Mouse (Mus musculus): ENCODE results near the gene Fam178b.
"Not testable (repeated sequence)": the region's sequence is repeated elsewhere in the genome, so short reads cannot be mapped to it uniquely, and the experiment has no call there.

Gene Fam178b

DNA sequence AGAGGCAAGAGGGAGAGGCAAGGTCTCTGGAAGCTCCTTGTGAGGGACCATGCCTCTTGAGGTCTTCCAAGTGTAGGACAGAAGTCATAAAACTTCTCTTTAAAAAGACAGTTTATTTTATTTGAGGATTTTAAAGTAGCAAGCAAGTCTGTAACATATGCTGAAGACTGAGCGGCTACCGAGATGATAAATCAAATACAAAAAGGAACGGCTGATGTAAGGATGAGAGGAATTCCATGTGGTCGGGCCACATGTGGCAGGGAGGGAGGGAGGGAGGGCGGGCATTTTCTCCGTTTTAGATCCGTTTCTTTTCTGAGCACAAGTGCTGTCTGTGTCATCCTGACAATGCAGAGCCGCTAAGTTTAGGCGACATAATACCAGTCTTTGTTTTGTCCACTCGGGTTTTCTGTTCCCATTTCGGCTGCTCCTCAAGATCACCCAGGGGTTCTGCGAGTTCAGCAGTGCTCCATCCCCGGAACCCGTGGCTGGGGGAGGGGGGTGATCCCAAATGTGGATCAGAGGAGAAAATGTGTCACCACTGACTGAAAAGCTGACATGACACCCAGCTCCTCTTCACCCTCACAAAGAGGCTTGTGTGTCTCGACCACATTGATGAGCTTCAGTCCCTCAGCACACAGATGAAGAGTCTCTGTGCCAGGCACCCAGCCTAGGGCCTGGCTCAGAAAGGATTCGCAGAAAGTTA lies 10.2 kb downstream of the Fam178b start:
- peak; percentile 12 for DNase-seq (ENCODE audit: extremely low spot score)

DNA sequence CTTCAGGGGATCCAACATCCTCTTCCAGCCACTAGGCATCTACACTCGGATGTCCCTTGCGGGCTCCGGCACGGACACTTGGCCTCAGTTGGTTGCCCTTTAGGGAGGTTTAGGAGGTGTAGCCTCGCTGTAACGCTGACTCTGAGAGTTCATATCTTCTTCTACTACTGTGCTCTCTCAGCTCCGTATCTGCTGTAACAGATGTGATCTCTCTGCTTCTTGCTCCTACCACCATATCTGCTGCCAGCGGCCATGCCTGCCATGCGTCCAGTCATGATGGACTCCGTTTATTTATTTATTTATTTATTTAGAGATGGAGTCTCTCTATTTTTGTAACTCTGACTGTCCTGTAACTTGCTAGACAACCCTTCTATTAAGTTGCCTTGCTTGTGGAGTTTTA lies 11.7 kb downstream of the Fam178b start:
- no peak for DNase-seq (ENCODE audit: extremely low spot score)

DNA sequence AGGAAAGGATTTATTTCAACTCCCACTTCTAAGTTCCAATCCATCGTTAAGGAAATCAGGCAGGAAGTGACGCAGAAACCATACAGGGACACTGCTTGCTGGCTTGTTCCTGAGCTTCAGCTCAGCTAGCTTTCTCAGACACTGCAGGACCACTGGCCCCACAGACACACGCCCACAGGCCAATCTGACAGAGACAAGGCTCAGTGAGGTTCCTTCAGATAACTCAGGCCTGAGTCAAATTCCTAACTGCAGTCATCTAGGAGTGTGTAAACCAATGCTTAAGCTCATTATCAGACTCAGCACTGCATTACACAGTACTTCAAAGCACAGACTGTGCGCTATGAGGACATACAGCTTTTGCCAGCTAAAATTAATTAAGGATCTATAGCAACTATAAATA lies 12.7 kb downstream of the Fam178b start:
- no peak for DNase-seq (ENCODE audit: extremely low spot score)

DNA sequence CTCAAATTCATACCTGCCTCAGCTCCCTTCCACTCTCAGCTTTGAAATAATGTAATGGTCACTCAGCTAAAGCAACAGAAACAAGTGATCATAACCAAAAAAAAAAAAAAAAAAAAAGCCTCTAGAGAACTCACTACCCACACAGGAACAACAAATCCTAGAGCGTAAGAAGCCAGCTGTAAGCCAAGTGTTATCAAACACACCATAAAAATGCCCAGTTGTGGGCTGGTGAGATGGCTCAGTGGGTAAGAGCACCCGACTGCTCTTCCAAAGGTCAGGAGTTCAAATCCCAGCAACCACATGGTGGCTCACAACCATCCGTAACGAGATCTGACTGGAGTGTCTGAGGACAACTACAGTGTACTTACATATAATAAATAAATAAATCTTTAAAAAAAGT lies 15.0 kb downstream of the Fam178b start:
- DNase-seq (ENCODE audit: extremely low spot score): not testable (repeated sequence)

DNA sequence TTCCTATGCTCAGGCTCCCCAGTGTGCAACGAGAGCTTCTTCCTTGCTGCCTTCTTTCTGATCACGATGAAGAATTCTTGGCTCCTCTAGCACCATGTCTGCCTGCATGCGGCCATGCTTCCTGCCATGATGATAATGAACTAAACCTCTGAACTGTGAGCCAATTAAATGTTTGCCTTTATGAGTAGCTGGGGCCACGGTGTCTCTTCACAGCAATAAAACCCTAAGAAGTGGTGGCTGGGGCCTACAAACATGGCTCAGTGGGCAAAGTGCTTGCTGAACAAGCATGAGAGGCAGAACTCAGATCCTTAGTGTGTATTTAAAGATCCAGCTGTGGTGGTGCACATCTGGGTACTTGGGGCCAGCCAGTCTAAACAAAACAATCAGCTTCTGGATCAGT lies 17.0 kb downstream of the Fam178b start:
- DNase-seq (ENCODE audit: extremely low spot score): no peak

DNA sequence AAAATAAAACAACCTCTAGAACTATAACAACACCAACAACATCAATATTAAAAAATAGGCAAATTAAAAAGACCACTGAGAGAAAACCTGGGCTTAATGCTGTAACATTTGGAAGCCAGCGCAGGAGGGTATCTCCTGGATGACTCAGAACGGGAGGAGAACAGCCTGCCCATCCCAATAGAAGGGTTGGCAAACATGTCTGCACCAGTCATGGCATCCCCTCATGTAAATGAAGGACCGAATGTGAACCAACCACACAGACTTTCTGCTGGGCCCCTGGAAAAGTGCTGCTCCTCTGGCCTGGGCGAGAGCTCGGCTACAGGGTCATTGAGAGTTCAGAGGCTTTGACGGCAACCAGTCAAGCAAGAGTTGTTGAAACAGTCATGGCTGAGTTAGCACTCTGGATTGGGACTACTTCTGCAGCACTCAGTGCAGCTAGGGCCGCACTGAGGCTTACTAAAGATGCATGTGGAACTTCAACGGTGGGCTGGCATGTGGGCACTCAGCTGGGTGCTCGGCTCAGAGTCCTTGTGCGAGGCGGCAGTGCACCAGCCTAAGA lies 17.7 kb downstream of the Fam178b start:
- peak; percentile 22 for DNase-seq (ENCODE audit: extremely low spot score)

DNA sequence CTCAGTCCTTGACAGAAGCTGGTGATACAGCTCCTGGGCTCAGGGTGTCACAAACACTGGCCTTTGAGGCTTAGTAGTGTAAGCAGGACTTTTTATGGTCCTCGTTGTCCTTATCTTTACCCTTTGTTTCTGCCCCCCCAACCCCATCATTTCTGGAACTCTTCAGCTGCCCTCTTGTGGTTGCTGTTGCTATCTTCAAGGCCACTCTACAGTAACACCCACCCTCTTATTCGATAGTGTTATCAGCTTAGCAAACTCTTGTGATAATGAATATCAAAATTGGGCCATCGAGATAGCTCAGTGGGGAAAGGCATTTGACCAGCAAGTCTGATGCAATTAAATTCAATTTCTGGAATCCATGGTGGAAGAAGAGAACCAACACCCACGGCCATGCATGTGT lies 18.5 kb downstream of the Fam178b start:
- no peak for DNase-seq (ENCODE audit: extremely low spot score)

DNA sequence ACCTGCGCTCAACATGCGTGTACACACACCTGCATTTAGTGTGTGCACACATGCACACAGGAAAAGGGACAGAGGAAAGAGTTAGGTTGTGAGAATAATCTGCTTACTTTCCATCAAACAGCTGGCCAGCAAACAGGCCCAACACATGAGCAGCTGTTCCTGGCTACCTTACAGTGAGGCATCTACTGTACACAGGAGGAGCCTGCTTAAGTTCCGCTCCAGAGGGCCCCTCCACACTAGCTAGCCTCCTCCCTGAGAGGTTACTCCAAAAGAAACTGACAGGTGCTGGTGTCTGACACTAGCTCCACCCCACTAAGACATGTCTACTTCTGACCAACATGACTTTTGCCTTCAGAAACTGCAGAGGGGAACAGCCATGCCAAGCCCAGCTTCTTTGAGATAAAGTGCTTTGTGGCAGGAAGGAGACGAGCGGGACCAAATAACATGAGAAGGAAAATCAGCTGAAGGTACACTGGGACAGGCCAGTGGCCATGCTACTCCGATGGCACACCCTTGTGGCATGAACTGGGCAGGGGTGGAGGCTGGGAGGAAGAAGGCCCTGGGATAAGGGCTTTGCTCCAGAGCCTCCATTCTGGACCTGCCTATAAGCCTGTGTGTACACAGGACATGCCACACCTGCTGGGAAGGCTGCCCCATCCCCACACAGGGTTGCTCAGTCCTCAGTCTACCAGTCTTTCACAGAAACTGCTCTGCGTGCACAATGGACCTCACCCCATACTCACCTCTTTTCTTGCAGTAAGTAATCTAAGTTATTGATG lies 24.2 kb downstream of the Fam178b start:
- no peak for DNase-seq (ENCODE audit: extremely low spot score)

DNA sequence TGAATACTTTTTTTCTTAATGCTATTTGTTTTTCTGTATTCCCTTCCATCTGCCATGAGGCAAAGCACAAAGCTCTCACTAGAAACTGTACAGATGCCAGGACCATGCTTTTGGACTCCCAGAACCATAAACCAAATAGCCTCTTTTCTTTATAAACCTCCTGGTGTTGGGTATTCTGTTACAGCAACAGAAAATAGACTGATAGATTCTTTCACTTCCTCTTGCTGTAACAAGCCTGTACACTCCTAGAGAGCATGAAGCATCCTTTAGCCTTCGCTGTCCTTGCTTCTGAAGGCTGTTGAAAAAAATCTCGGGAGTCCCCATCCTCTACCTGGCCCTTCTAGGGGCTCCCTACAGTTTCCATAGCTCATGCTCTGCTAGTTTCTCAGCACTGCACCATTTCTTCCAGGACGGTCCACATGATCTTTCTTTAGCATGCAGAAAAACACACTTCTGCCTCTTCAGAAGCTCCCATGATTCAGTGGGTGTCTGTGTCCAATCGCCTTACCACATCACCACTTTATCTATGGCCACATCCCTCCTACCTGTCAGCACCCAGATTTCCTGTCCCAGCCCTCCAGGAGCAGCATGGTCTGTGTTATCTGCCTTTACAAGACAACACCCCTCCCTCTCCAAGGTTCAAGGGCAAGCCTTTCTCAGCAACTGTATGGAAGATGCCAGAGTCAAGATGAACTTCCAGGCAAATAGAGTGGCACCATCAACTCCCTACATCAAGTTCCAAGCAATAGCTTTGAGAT lies 25.1 kb downstream of the Fam178b start:
- DNase-seq (ENCODE audit: extremely low spot score): no peak

DNA sequence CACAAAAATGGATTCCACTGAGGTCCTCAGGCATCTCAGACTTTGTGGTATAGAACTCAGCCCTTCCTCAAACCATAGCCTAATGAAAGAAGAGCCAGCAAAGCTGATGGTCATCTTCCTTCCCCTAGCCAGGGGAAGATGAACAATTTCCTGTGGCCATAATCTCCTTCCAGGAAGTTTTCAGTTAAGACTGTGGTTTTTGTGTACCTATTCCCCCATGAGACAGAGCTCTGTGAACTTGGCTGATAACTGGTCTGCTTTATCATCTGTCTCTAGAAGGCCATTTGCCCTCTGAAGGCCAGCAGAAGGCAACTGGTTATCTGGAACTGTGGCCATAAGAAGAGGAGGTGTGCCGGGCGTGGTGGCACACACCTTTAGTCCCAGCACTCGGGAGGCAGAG lies 26.8 kb downstream of the Fam178b start:
- DNase-seq (ENCODE audit: extremely low spot score): no peak

DNA sequence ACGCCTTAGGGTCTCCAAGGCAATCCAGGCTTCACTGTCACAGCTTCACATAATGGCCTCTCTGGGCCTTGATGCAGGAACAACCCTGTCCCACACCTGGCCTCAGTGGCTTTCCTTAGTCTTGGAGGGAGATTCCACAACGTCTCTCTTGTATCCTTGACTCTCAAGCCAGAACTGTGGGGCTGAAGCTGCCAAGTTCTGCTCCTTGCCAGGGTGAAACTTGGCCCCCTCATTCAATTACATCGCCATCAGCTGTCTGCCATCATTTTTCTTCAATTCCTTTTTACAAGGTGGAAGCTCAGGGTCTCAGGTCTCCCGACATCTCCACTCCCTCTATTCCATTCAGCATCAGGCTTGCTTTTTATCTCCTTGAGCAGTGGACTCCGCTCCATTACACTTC lies 27.9 kb downstream of the Fam178b start:
- no peak for DNase-seq (ENCODE audit: extremely low spot score)

DNA sequence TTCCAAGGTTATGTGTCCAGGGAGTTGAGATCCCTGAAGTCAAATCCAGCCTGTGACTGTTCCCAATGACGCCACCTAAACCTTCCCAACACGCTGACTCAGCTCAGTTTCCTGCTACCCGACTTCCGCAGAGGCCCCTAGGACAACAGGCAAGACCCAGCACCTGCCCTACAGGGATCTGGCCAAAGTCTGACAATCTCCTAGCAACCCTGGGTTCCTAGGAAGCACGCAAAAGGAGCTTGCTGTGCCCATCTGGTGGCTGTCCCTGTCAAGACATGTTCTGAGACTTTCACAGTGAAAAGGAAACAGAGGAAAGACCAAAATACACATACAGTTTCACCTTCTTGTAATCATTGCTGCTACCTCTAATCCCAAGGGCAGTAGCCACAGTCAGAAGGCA lies 35.4 kb downstream of the Fam178b start:
- DNase-seq (ENCODE audit: extremely low spot score): no peak

DNA sequence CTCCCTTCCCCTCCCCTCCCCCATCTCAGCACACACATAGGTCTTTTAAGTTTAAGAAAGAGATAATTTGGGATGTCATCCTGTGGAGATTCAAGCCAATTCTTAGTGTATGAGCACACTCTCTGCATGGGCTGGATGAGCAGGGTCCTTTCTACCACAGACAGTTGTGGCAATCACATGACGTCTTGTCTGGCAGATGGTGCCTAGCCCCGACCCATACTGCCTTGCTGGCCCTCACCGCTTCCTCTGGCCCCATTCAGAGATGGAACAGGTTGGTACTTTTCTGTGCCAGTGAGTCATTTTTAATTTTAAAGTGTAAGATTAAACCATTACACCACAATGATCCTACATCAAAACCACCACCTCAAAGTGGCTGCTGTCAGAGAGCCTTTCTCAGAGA lies 36.7 kb downstream of the Fam178b start:
- DNase-seq (ENCODE audit: extremely low spot score): no peak

DNA sequence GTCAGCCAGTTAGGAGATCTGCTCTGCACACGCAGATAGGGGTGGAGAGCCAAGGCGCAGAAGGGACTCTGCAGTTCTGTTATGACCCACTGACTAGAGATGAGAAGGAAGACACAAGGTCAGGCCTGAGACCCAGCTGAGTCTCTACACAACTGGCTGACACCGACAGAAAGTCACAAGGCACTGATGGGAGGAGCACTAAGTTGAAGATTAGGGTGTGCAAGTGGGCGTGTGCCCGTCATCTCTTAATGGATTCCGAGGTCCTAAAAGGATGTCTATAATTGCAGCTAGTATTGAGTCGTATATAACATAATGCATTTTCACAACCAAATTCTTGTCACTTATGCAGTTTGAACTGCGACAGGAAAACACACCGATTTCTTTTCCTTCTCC lies 38.4 kb downstream of the Fam178b start:
- DNase-seq (ENCODE audit: extremely low spot score): no peak

DNA sequence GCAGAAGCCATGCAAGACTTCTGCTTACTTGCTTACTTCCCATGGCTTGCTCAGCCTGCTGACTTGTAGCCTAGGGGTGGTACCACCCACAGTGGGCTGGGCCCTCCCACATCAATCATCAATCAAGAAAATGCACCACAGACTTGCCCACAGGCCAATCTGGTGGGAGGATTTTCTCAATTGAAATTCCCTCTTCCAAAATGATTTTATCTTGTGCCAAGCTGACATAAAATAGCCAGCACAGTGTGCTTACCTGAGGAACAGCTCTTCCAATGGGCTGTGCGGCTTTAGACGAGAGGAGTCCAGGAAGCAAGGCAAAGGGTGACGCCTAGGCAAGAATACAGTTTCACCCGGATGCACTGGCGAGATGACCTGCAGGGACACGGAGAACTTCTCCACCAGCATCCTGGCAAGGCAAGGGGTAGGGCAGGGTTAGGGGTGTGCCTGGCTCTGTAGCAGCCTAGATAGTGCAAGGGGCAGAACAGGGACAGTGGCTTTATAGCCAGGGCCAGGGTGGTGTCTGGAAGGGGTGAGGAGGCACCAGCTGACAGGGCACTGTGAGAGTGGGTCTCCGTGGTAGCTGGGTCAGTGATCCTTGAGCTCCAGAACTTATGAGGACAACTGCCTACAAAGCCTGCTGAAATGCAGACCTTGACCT lies 38.9 kb downstream of the Fam178b start:
- no peak for DNase-seq (ENCODE audit: extremely low spot score)

DNA sequence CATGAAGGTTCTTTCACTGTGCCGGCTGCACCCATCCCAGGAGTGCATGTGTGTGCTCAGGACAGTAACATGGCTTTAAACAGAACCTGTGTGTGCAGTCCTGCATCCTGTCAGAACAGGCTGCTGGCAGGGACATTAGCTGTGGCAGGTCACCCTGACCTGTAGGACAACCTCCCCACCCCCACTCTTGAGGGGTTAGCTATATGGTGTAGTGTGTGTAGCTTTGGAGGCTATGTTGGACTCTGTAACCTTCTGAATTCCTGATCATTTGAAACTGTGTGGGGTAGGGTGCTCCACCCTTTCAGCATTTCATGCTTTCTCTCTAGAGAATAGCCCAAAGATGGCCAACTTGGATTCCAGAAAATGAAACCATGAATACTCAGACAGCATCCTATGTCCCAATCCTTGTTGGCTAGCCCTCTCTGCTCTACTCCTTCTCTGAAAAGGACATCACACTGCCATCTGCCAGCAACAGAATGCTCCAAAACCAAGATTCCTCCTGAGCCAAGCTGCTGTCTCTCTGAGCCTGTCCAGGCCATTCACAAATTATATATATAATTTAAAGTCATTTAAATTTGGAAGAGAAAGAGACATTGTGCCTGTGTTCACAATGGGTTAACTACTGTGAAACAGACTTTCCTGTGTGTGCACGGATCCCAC lies 47.0 kb downstream of the Fam178b start:
- no peak for DNase-seq (ENCODE audit: extremely low spot score)

DNA sequence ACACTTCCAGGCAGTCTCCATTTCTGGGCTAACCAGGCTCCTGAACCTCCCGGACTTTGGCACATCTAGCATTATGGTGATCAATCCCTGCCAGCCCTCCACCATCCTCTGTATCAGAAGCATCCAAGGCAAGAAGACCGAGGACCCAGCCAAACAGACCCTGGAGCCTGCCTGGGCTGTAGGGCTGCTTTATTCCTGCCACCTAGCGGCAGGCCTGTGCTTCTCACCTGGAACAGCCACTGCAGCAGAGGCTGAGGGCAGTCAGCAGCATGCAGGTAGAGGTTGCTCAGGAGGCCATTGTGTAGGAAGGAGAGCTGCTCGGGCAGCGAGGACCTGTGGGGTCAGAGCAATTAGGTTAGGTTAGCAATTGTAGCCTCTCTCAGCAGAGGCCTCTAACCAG lies 48.0 kb downstream of the Fam178b start:
- DNase-seq (ENCODE audit: extremely low spot score): peak; percentile 68

DNA sequence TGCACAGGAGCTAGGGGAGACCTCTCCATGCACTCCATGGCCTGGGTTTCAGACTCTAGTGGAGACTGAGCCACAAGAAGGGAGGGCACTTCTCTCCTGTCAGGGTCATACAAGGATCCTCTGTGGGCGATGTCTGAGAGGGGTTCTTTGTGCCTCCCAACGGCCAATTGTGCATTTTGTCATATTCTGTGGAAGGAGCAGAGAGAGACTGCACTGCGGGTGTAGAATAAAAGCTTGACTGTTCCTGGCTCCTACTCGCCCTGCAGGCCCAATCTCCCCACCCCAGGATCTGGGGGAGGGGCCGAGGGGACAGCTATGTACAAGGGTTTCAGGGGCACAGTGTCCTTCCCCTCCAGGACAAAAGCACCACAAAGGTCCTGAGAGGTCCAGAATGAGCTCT lies 49.1 kb downstream of the Fam178b start:
- no peak for DNase-seq (ENCODE audit: extremely low spot score)

DNA sequence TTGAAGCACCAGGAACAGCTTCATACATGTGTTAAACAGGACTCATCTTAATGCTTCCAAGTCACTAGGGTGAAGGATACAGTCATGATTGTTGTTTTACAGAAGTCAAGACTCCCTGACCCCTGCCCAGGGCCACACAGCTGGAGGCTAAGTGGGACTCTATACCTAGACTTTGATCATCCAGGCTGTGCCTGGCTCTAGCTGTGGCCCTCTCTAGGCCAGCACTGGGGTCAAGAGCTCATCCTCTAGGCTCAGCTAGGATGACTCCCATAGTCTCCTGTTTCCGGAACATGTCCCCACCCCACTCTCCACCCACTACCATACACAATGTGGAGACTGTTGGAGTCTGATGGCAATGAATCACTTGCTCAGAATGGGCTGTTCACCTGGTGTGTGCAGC lies 50.1 kb downstream of the Fam178b start:
- no peak for DNase-seq (ENCODE audit: extremely low spot score)

DNA sequence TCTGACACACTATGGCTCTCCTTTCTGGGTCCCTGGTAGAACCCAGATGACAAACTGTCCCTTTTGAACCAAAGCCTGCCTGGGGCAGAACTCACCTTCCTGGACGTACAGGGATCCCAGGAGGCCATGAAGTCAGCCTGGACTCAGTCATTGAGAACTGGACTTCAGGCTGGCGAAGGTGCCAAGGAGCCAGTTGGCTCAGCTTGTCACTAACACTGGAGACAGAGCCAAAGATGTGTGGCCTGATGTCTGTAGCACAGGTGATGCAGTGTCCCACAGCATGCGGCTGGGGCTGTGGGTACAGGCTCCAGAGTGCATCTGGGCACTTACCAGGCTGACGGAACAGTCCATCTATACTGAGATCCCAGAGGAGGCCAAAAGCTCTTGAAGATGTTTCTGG lies 50.9 kb downstream of the Fam178b start:
- DNase-seq (ENCODE audit: extremely low spot score): no peak

DNA sequence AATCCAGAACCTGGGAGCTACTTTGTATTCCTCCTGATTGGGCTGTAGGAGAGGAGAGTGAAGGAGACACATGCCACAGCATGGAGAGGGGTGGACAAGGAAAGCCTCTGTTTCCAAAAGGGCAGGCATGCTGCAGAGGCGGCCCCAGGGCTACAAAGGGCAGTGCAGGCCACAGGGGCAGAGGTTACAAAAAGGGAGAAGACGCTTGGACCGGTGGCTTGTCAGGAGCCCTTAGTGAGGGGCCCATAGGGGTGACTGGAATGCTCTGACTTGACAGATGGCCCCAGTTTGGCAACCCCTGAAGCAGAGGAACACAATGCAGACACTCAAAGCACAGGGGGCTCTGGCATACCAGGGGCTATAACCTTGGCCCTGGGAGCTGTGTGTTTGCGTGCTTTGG lies 51.6 kb downstream of the Fam178b start:
- peak; percentile 28 for DNase-seq (ENCODE audit: extremely low spot score)
